Mouse (Mus musculus) embryo, embryonic 9.5 days (tissue): ENCODE data around the gene Olfr476.
"Not testable (repeated sequence)": the region's sequence is repeated elsewhere in the genome, so short reads cannot be mapped to it uniquely, and the experiment has no call there.

Experiments used
- DNase-seq: peaks from one replicate; pipeline ENCODE4 v3.0.0-alpha.2; 2017; ENCODE audit errors: extremely low spot score

The Olfr476 gene

DNA sequence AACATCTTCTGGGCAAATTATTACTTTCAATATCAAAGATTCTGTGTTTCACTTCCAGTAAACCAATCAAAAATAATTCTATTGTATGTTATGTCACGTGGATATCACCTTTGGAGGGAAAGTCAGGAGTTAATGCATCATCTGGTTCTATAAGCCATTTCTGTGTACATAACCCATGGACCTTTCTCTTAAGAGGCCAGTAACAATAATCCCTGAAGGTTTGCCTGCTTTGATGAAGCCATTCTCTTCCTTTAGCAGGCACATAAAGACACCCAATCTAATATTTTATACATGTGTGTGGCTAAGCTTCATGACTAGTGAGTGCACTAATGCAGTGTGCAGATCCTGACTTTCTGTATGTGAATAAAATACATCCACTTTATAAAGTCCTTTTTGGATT lies at the start of gene Olfr476:
Gene Olfr476, plus strand, starts transcription at position 301 of the 400 bp plus-strand sequence.
- DNase-seq, result no peak

DNA sequence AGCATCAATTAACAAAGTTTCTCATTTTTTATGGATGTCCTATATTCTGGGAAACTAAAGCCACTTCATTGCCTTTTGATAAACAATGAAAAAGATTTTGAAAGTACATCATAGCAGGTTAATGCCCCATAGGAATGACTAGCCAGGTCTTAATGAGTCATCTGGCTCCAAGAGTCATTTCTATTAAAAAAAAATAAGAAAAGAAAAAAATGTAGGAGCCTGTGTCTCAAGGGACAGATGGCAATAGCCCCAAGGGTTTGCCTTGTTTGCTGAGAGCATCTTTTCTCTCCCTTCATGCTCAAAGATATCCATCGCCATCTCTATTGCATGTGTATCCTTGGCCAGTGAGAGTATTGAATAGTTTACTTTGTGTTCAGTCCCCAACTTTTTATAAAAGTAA lies 34.5 kb upstream of the Olfr476 start, which contains the start of gene Olfr473:
Gene Olfr473, plus strand, starts transcription at position 301 of the 400 bp plus-strand sequence.
- no peak for DNase-seq

DNA sequence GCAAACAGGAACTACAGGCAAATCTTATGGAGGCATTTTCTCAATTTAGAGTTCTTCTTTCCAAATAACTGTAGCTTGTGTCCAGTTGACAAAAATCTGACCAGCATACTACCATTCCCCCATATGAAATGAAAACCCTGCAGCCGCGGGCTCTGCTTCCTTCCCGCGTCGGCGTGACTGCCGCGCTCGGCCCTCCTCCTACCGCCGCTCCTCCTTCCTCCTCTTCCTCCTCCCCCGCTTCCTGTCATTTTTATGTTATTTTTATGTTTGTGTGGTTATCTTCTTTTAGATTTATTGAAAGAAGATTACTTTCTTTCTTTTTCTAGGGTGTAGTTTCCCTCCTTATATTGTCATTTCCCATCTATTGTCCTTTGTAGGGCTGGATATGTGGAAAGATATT lies 12.1 kb upstream of the Olfr476 start:
- not testable (repeated sequence) for DNase-seq

DNA sequence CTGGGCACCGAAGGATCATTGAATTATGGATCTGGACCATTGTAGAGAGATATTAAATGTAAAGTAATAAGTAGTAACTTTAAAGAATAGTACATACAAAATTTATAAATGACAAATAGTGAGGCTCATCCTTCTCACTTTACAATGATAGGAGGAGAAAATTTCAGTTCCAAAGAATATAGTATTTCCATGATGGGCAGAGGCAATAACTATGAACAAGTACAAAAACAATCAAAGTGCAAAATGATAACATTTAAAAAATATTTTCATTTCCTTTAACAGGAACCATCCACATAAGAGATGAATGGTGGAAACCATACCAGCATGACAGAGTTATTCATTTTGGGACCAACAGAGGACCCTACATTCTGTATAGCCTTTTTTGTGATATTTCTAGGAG lies 10.3 kb upstream of the Olfr476 start, which contains the start of gene Olfr474:
Gene Olfr474, plus strand, starts transcription at position 301 of the 400 bp plus-strand sequence.
- no peak for DNase-seq

DNA sequence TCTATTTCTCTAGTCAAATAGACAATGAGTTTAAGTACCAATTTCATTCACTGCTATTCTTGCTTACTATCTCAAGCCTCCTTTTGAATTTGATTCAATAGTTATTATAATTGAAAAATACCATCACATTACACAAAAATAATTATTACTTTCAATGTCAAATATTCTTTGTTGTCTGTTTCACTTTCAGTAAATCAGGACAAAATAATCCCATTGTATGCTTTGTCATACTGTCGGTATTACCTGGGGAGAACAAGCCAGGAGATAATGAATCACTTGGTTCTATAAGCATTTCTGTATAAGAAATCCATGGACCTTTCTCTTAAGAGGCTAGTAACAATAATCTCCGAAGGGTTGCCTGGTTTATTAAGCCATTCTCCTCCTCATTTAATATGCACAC lies 21.8 kb downstream of the Olfr476 start, which contains the start of gene Olfr477:
Gene Olfr477, plus strand, starts transcription at position 301 of the 400 bp plus-strand sequence.
- no peak for DNase-seq

DNA sequence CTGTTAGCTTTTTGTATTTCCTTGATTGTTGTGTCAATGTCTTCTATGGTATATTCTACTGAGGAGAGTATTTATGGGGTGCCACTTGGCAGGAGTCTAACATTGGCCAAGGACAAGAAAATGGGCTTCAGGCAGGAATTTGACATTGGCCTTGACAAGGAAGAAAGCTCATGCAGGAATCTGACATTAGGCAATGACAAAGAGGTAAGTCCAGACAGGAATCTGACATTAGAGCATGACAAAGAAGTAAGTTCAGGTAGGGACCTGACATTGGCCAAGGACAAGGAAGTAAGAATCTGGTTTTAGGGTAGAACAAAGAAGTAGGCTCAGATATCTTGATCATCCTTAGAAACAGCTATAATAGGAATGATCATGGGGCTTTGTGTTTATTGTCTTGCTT lies 49.7 kb downstream of the Olfr476 start:
- DNase-seq, result not testable (repeated sequence)
